Mouse (Mus musculus) lung, adult 2 months (tissue): ENCODE measurements around the gene Gm45713.
"Not testable (repeated sequence)": the region's sequence is repeated elsewhere in the genome, so short reads cannot be mapped to it uniquely, and the experiment has no call there.

Experiments used
- CTCF ChIP-seq: fragments of 200-500 bp; IDR thresholded peaks from 2 replicates; pipeline ENCODE4 v1.5.1; 2011; ENCODE audit warnings: mild to moderate bottlenecking, low read length, control low read depth; ENCODE audit not compliant: insufficient read depth
- POLR2A ChIP-seq: fragments of 200-500 bp; IDR thresholded peaks from 2 replicates; pipeline ENCODE4 v1.6.1; 2011; ENCODE audit warnings: low read depth, mild to moderate bottlenecking, control low read depth, low read length, borderline replicate concordance; ENCODE audit errors: extremely low read depth

- not testable (repeated sequence) for TF ChIP-seq CTCF, POLR2A
Measured at GRCm38 (mm10) chr7:45125649-45126048, 10.4 kb downstream of the Gm45713 start.
